Mouse (Mus musculus) MEL (cell line): ENCODE results near the gene Dzip1. TPM values are rescaled to one million over a fixed set of nuclear protein-coding genes. Genes with fewer than 3 reads are reported as not detected.

Source experiments
- DNase-seq: peaks from one replicate; pipeline ENCODE4 v3.0.0; 2011; ENCODE audit warnings: low read depth, low spot score
- H3K27ac ChIP-seq: 2 replicates; pipeline ENCODE4 v1.5.1; 2012; ENCODE audit warnings: low read depth, mild to moderate bottlenecking, control low read depth, low read length, moderate library complexity; ENCODE audit not compliant: control insufficient read depth
- H3K27me3 ChIP-seq, 2 experiments: fragments of 150-350 bp in 1 of 2; sonication (generic) in 1 of 2; 2 replicates each; pipeline ENCODE4 v1.6.1; 2012; ENCODE audit warnings: low read length in 2 of 2, mild to moderate bottlenecking in 2 of 2, improper control_type of control experiment in 1 of 2, moderate library complexity in 1 of 2; ENCODE audit not compliant: insufficient read depth in 2 of 2, control insufficient read depth in 1 of 2
- H3K36me3 ChIP-seq, 2 experiments: 2 replicates each; pipeline ENCODE4 v1.6.1; 2012 to 2014; ENCODE audit warnings: low read length in 2 of 2, improper control_type of control experiment in 1 of 2, inconsistent platforms in 1 of 2, mild to moderate bottlenecking in 1 of 2; ENCODE audit not compliant: insufficient read depth in 2 of 2, control insufficient read depth in 1 of 2
- H3K4me1 ChIP-seq, 2 experiments: fragments of 150-350 bp in 1 of 2; sonication (generic) in 1 of 2; 2 replicates each; pipeline ENCODE4 v1.6.1; 2012; ENCODE audit warnings: low read length in 2 of 2, improper control_type of control experiment in 1 of 2, mild to moderate bottlenecking in 1 of 2; ENCODE audit not compliant: insufficient read depth in 2 of 2, control insufficient read depth in 1 of 2
- H3K4me3 ChIP-seq, 2 experiments: fragments of 150-350 bp in 1 of 2; sonication (generic) in 1 of 2; 2 replicates each; pipeline ENCODE4 v1.5.1; 2012; ENCODE audit warnings: low read depth in 2 of 2, low read length in 2 of 2, mild to moderate bottlenecking in 2 of 2, moderate library complexity in 2 of 2, control low read depth in 1 of 2, improper control_type of control experiment in 1 of 2; ENCODE audit not compliant: control insufficient read depth in 1 of 2, insufficient read depth in 1 of 2
- H3K79me2 ChIP-seq: 2 replicates; pipeline ENCODE4 v1.6.1; 2012; ENCODE audit warnings: mild to moderate bottlenecking, low read length, moderate library complexity; ENCODE audit not compliant: control insufficient read depth, poor library complexity, insufficient read depth
- H3K9ac ChIP-seq: 2 replicates; pipeline ENCODE4 v1.6.1; 2012; ENCODE audit warnings: low read depth, mild to moderate bottlenecking, control low read depth, low read length, moderate library complexity; ENCODE audit not compliant: control insufficient read depth, poor library complexity, severe bottlenecking
- H3K9me3 ChIP-seq: fragments of 150-350 bp; sonication (generic); replicated peaks from 2 replicates; pipeline ENCODE4 v1.6.1; 2012; ENCODE audit warnings: mild to moderate bottlenecking, low read length, improper control_type of control experiment, moderate library complexity; ENCODE audit not compliant: insufficient read depth
- BHLHE40 ChIP-seq: IDR thresholded peaks from 2 replicates; pipeline ENCODE4 v1.6.1; 2012; ENCODE audit warnings: low read depth, mild to moderate bottlenecking, inconsistent platforms, low read length, improper control_type of control experiment, borderline replicate concordance
- CHD1 ChIP-seq: IDR thresholded peaks from 2 replicates; pipeline ENCODE4 v1.6.1; 2012; ENCODE audit warnings: low read depth, mild to moderate bottlenecking, inconsistent platforms, low read length, improper control_type of control experiment
- CTCF ChIP-seq, 3 experiments: IDR thresholded peaks in 2 of 3; conservative IDR thresholded peaks in 1 of 3; 2 replicates each; pipeline ENCODE4 v1.5.1; 2011 to 2012; ENCODE audit warnings: low read length in 3 of 3, low read depth in 2 of 3, mild to moderate bottlenecking in 2 of 3, improper control_type of control experiment in 1 of 3, inconsistent platforms in 1 of 3, mixed read lengths in 1 of 3, moderate library complexity in 1 of 3; ENCODE audit not compliant: control insufficient read depth in 1 of 3, insufficient read depth in 1 of 3, poor library complexity in 1 of 3, severe bottlenecking in 1 of 3
- E2F4 ChIP-seq: IDR thresholded peaks from 2 replicates; pipeline ENCODE4 v1.6.1; 2011; ENCODE audit warnings: low read depth, low read length, improper control_type of control experiment, borderline replicate concordance
- EP300 ChIP-seq, 2 experiments: IDR thresholded peaks; 2 replicates each; pipeline ENCODE4 v1.6.1; 2011; ENCODE audit warnings: improper control_type of control experiment in 2 of 2, low read length in 2 of 2, low read depth in 1 of 2, mild to moderate bottlenecking in 1 of 2
- ETS1 ChIP-seq: IDR thresholded peaks from 2 replicates; pipeline ENCODE4 v1.6.1; 2012; ENCODE audit warnings: low read depth, mild to moderate bottlenecking, inconsistent platforms, low read length, improper control_type of control experiment, moderate library complexity
- GABPA ChIP-seq: IDR thresholded peaks from 2 replicates; pipeline ENCODE4 v1.6.1; 2012; ENCODE audit warnings: low read depth, mild to moderate bottlenecking, inconsistent platforms, low read length, improper control_type of control experiment, moderate library complexity
- JUND ChIP-seq: IDR thresholded peaks from 2 replicates; pipeline ENCODE4 v1.6.1; 2011; ENCODE audit warnings: low read depth, mild to moderate bottlenecking, improper control_type of control experiment, low read length
- KAT2A ChIP-seq: conservative IDR thresholded peaks from 2 replicates; pipeline ENCODE4 v1.6.1; 2012; ENCODE audit warnings: low read depth, low read length, improper control_type of control experiment, inconsistent platforms
- MAX ChIP-seq: IDR thresholded peaks from 2 replicates; pipeline ENCODE4 v1.6.1; 2011; ENCODE audit warnings: low read length, improper control_type of control experiment
- MEF2A ChIP-seq: IDR thresholded peaks from 2 replicates; pipeline ENCODE4 v1.6.1; 2014; ENCODE audit warnings: low read depth, mild to moderate bottlenecking, inconsistent platforms, low read length, improper control_type of control experiment; ENCODE audit not compliant: poor library complexity, insufficient replicate concordance, severe bottlenecking; ENCODE audit errors: extremely low read depth
- MYB ChIP-seq: IDR thresholded peaks from 2 replicates; pipeline ENCODE4 v1.6.1; 2011; ENCODE audit warnings: mild to moderate bottlenecking, low read depth, low read length, improper control_type of control experiment
- MYC ChIP-seq: IDR thresholded peaks from 2 replicates; pipeline ENCODE4 v1.6.1; 2011; ENCODE audit warnings: low read depth, mild to moderate bottlenecking, low read length, improper control_type of control experiment, moderate library complexity
- POLR2A ChIP-seq, 2 experiments: IDR thresholded peaks; 2 replicates each; pipeline ENCODE4 v1.6.1; 2011 to 2012; ENCODE audit warnings: low read length in 2 of 2, mild to moderate bottlenecking in 2 of 2, control low read depth in 1 of 2, improper control_type of control experiment in 1 of 2, low read depth in 1 of 2, moderate library complexity in 1 of 2; ENCODE audit not compliant: control insufficient read depth in 1 of 2, insufficient read depth in 1 of 2, poor library complexity in 1 of 2
- POLR2AphosphoS5 ChIP-seq: IDR thresholded peaks from 2 replicates; pipeline ENCODE4 v1.6.1; 2012; ENCODE audit warnings: low read depth, borderline replicate concordance, mild to moderate bottlenecking, inconsistent platforms, low read length, moderate library complexity, mixed read lengths
- RCOR1 ChIP-seq: IDR thresholded peaks from 2 replicates; pipeline ENCODE4 v1.6.1; 2012; ENCODE audit warnings: low read depth, mild to moderate bottlenecking, inconsistent platforms, low read length, improper control_type of control experiment
- SIN3A ChIP-seq: IDR thresholded peaks from 2 replicates; pipeline ENCODE4 v1.6.1; 2012; ENCODE audit warnings: low read length, improper control_type of control experiment, inconsistent platforms
- SMC3 ChIP-seq: IDR thresholded peaks from 2 replicates; pipeline ENCODE4 v1.6.1; 2011; ENCODE audit warnings: low read depth, low read length, improper control_type of control experiment
- TAL1 ChIP-seq: IDR thresholded peaks from 2 replicates; pipeline ENCODE4 v1.6.1; 2012; ENCODE audit warnings: mild to moderate bottlenecking, inconsistent platforms, low read length, moderate library complexity, mixed read lengths
- TBP ChIP-seq: IDR thresholded peaks from 2 replicates; pipeline ENCODE4 v1.8.0; 2011; ENCODE audit warnings: low read depth, low read length, improper control_type of control experiment
- USF2 ChIP-seq, 2 experiments: IDR thresholded peaks; 2 replicates each; pipeline ENCODE4 v1.6.1; 2011 to 2012; ENCODE audit warnings: improper control_type of control experiment in 2 of 2, low read length in 2 of 2, borderline replicate concordance in 1 of 2, inconsistent platforms in 1 of 2, low read depth in 1 of 2, mild to moderate bottlenecking in 1 of 2; ENCODE audit not compliant: insufficient read depth in 1 of 2
- ZC3H11A ChIP-seq: IDR thresholded peaks from 2 replicates; pipeline ENCODE4 v1.6.1; 2012; ENCODE audit warnings: low read depth, mild to moderate bottlenecking, inconsistent platforms, low read length, improper control_type of control experiment
- ZKSCAN1 ChIP-seq: IDR thresholded peaks from 2 replicates; pipeline ENCODE4 v1.6.1; 2012; ENCODE audit warnings: low read depth, mild to moderate bottlenecking, inconsistent platforms, low read length, improper control_type of control experiment, moderate library complexity
- ZMIZ1 ChIP-seq: IDR thresholded peaks from 2 replicates; pipeline ENCODE4 v1.6.1; 2012; ENCODE audit warnings: low read depth, mild to moderate bottlenecking, inconsistent platforms, low read length, improper control_type of control experiment, moderate library complexity
- ZNF384 ChIP-seq: IDR thresholded peaks from 2 replicates; pipeline ENCODE4 v1.6.1; 2012; ENCODE audit warnings: low read depth, mild to moderate bottlenecking, inconsistent platforms, low read length, improper control_type of control experiment
- polyA plus RNA-seq, 2 experiments: library from polyadenylated mRNA; stranded (reverse) in 1 of 2; unstranded in 1 of 2; fragments of >175 nt in 1 of 2; fragments of >200 nt in 1 of 2; gene quantifications; 2 replicates each; pipeline versions ENCODE4 v1.2.1 to v1.2.4; 2012; ENCODE audit warnings: low replicate concordance in 2 of 2, low read depth in 1 of 2; ENCODE audit not compliant: insufficient read length in 2 of 2, insufficient read depth in 1 of 2, missing spikeins in 1 of 2
- total RNA-seq: library from RNA; depleted of rRNA; stranded (reverse); fragments of 300-350 nt; gene quantifications from 2 replicates; pipeline ENCODE4 v1.2.3, GENCODE M21; 2012

Dzip1 gene
- total and polyA plus RNA-seq, 3 experiments, result 0.35 to 1.8 TPM; not detected in 1

DNA sequence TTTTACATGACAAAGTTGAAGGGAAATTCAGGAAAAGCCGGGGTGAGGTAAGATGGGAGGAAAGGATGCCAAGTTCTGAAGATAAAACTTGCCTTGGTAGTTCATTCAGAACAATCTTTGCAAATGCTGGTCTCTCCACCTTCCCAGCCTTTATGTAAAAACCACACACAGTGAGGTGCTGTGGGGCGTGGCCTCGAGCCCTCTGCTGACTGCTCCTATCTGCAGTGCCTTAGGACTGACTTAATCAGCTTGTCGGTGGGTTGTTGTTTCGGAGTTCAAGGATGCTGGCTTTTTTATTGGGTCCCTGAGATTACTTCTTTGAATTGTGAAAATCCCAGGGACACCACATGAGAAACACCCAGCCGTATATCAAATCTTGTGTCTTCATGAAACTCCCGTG lies 63.0 kb downstream of the Dzip1 start:
- no peaks in the 10 kb centered on the region for H3K9me3 ChIP-seq
- H3K36me3 ChIP-seq, result no peaks in the 10 kb centered on the region
- no peak overlapping the region for H3K4me3 ChIP-seq
- no peaks in the 10 kb centered on the region for H3K27me3 ChIP-seq
- H3K4me1 ChIP-seq, result peaks cover 0 to 5% of the 10 kb centered on the region in 2 experiments; a peak in 2 of 4 replicates
- no peak for TF ChIP-seq MEF2A
- TF ChIP-seq E2F4, result no peak
- TF ChIP-seq USF2 (IDR thresholded peaks at IDR 0.05; ENCODE audit: borderline replicate concordance in 1 of 2, insufficient read depth in 1 of 2, low read depth in 1 of 2, low read length in 2 of 2), result no peak
- no peak for TF ChIP-seq KAT2A
- no peak for TF ChIP-seq JUND
- TF ChIP-seq SMC3, result no peak
- no peak for TF ChIP-seq ZMIZ1
- no peak for TF ChIP-seq ZNF384
- no peak for TF ChIP-seq POLR2A (IDR thresholded peaks at IDR 0.05; ENCODE audit: control insufficient read depth in 1 of 2, insufficient read depth in 1 of 2, low read depth in 1 of 2, low read length in 2 of 2, poor library complexity in 1 of 2)
- TF ChIP-seq ZC3H11A, result no peak
- no peak for TF ChIP-seq POLR2AphosphoS5
- no peak for TF ChIP-seq GABPA
- TF ChIP-seq ETS1, result no peak
- TF ChIP-seq CTCF (IDR thresholded peaks at IDR 0.05 in 2 of 3, conservative IDR thresholded peaks at IDR 0.05 in 1 of 3; ENCODE audit: control insufficient read depth in 1 of 3, insufficient read depth in 1 of 3, low read depth in 2 of 3, low read length in 3 of 3, poor library complexity in 1 of 3, severe bottlenecking in 1 of 3), result no peak
- no peak for TF ChIP-seq RCOR1
- no peak for TF ChIP-seq TBP
- TF ChIP-seq, all 39 proteins: peak for 0
- peak; percentile 18 for DNase-seq
- Histone ChIP-seq H3K79me2 (no peaks in the 10 kb centered on the region), H3K9ac (no peak overlapping the region), H3K27ac (no peak overlapping the region)

DNA sequence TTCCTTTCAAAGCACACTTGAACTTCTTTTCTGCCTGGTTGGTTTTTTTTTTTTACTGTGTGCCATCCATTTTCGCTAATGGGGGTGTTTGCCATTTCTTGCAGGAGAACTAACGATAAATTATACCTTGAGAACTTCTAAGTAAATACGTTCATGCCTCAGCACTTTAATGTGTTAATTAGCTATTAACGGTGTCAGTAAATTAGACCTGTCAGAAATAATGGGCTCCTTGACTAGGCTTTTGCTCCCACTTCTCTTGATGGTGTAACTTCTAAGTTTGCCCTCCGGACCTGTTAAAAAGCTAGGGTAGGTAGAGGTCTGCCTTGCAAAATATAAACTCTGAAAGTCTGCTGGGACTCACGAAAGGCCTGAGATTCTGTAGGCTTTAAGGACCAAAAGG lies 66.9 kb downstream of the Dzip1 start:
- H3K36me3 ChIP-seq, result peaks cover 0 to 2% of the 10 kb centered on the region in 2 experiments; a peak in 2 of 4 replicates
- H3K9me3 ChIP-seq, result no peaks in the 10 kb centered on the region
- no peak for DNase-seq
- peaks cover 0 to 3% of the 10 kb centered on the region in 2 experiments; a peak in 1 of 4 replicates for H3K4me1 ChIP-seq
- TF ChIP-seq EP300 (IDR thresholded peaks at IDR 0.05; ENCODE audit: low read depth in 1 of 2, low read length in 2 of 2) (no peak), ZC3H11A (no peak), CHD1 (no peak), MYB (no peak), POLR2AphosphoS5 (no peak), USF2 (IDR thresholded peaks at IDR 0.05; ENCODE audit: borderline replicate concordance in 1 of 2, insufficient read depth in 1 of 2, low read depth in 1 of 2, low read length in 2 of 2) (no peak), ZKSCAN1 (no peak), MYC (no peak), SIN3A (no peak), TAL1 (no peak), MAX (no peak), RCOR1 (no peak), BHLHE40 (no peak)
- no peaks in the 10 kb centered on the region for H3K79me2 ChIP-seq
- H3K9ac ChIP-seq, result no peak overlapping the region
- no peaks in the 10 kb centered on the region for H3K27me3 ChIP-seq
- H3K4me3 ChIP-seq, result no peak overlapping the region
- H3K27ac ChIP-seq, result no peak overlapping the region
